Mouse (Mus musculus) embryonic fibroblast, embryonic 13.5 days (primary cell): ENCODE measurements at regions not wholly inside any gene's neighbourhood (a gene's known extent, or its start where the extent isn't known, plus 50 kb on each side); places are given as distances from the start of the nearest gene placed in this dataset.

Experiments used
- CTCF ChIP-seq: IDR thresholded peaks from 2 replicates; pipeline ENCODE4 v1.5.1; 2011; ENCODE audit warnings: mild to moderate bottlenecking, control low read depth, low read length, moderate library complexity, borderline replicate concordance; ENCODE audit not compliant: insufficient read depth
- POLR2A ChIP-seq: IDR thresholded peaks from 2 replicates; pipeline ENCODE4 v1.6.1; 2011; ENCODE audit warnings: low read depth, mild to moderate bottlenecking, control low read depth, low read length, moderate library complexity

DNA sequence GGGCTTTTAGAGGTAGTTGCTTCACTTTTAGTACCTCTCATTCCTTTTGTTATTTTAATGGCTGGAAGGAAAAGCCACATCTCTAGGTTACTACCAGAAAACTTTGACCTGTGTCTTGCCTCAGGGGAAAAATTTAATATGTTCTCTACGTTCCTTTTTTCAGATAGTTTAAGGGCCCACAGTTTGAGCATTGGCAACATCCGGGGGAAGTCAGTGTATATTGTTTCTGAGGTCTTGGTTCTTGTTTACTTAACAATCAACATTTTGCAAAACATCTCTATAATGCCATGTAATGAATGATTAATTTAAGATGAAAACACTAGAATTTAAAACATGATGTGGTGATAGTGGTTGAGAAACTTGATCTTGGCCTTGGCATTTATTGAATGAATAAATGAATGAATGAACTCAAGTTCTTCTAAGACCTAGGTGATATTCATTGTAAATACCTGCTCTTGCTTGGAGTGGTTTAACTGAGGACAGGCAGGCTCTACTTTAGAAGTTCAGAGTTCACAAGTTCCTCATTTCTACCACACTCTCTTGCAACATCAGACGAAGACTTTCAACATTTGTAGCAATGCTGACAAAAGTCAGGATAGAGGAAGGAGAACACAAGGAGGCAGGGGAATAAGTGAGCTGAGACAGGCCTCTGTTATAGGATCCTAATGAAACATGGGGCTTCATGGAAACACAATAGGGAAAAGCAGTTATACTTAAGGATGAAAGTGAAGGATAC lies 474.4 kb downstream of the Mctp2 start:
- TF ChIP-seq CTCF (no peak), POLR2A (no peak)
